Mouse (Mus musculus) intestine, postnatal 0 days (tissue): Measurements from ENCODE around the gene Btn2a2. TPM values are rescaled to one million over a fixed set of nuclear protein-coding genes. Genes with fewer than 3 reads are reported as not detected.

Experiments
- ATAC-seq: fragments of 200-750 bp; cut with Nextera tagmentation; 2 replicates; pipeline ENCODE4 v1.8.0; 2017; ENCODE audit warnings: mild to moderate bottlenecking, moderate TSS enrichment, moderate library complexity
- H3K27ac ChIP-seq: fragments of 300-500 bp; sonication (generic); 2 replicates; pipeline ENCODE4 v1.5.1; 2014; ENCODE audit warnings: mild to moderate bottlenecking, low read depth, low read length, moderate library complexity
- H3K27me3 ChIP-seq: fragments of 300-500 bp; sonication (generic); replicated peaks from 2 replicates; pipeline ENCODE4 v1.6.1; 2014; ENCODE audit warnings: low read length, mixed read lengths; ENCODE audit not compliant: control insufficient read depth, insufficient read depth
- H3K36me3 ChIP-seq: fragments of 300-500 bp; sonication (generic); 2 replicates; pipeline ENCODE4 v1.6.1; 2014; ENCODE audit warnings: mild to moderate bottlenecking, moderate library complexity; ENCODE audit not compliant: control insufficient read depth, insufficient read depth
- H3K4me1 ChIP-seq: fragments of 300-500 bp; sonication (generic); replicated peaks from 2 replicates; pipeline ENCODE4 v1.6.1; 2014; ENCODE audit warnings: antibody characterized with exemption, low read length, mixed read lengths; ENCODE audit not compliant: control insufficient read depth, insufficient read depth
- H3K4me2 ChIP-seq: fragments of 300-500 bp; sonication (generic); replicated peaks from 2 replicates; pipeline ENCODE4 v1.6.1; 2014; ENCODE audit warnings: low read depth, mild to moderate bottlenecking, moderate library complexity
- H3K4me3 ChIP-seq: fragments of 300-500 bp; sonication (generic); 2 replicates; pipeline ENCODE4 v1.5.1; 2014; ENCODE audit warnings: low read depth, low read length
- H3K9ac ChIP-seq: fragments of 300-500 bp; sonication (generic); 2 replicates; pipeline ENCODE4 v1.6.1; 2014; ENCODE audit warnings: mild to moderate bottlenecking, low read depth, low read length
- H3K9me3 ChIP-seq: fragments of 300-500 bp; sonication (generic); 2 replicates; pipeline ENCODE4 v1.6.1; 2016; ENCODE audit warnings: mixed run types; ENCODE audit not compliant: control insufficient read depth
- CTCF ChIP-seq: sonication (generic); IDR thresholded peaks from 2 replicates; pipeline ENCODE4 v1.5.1; 2016; ENCODE audit warnings: low read depth, mild to moderate bottlenecking, control low read depth, antibody characterized with exemption, moderate library complexity
- WGBS: fragments of 180-500 bp; shearing (Covaris S2); extraction: QIAGEN DNeasy Blood & Tissue Kit; methylation state at CpG from one replicate; pipeline ENCODE4 v1.1.7; 2014; 5-methylcytosine and 5-hydroxymethylcytosine counted together
- polyA plus RNA-seq: library from polyadenylated mRNA; unstranded; fragments of >200 nt; fragmentation: Nextera tagmentation; extraction: Ambion mirVana; gene quantifications from 2 replicates; pipeline ENCODE4 v1.2.1, GENCODE M21; 2015

Btn2a2 gene
- polyA plus RNA-seq, 1 experiment from 2014 or later, result not detected

DNA sequence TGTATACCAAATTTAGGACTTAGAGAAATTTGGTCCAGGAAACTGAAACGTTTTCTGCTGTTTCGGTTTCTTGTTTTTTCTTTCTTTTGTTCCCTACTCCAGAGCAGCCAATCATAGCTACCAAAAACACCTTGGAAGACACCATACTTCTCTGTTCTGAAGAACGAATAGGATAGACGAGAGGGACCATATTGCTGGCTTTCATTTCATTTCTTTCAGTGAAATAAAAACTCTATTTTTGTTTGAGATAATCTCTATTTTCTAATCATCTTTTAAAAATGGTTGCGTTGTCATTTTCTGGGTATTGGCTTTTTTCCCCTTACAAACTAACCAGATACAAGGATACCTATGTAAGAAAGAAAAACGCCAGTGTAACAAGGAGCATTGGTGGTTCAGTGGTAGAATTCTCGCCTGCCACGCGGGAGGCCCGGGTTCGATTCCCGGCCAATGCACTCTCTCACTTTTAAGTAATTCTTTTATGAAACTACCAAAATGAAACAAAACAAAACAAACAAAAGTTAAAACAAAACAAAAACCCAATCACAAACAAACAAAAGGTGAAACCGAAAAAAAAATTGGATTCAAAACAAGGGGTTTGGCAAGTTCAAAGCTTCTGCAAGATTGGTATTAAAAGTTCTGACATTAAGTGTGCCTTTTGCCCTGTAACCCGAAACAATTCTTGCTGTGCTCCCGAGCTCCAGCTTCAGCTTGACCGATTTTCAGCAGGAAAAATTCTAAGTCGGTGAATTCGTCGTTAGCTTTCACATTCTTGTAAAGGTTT lies 28.4 kb upstream of the Btn2a2 start:
- H3K9ac ChIP-seq, result 0 out of 2 replicates have a peak overlapping the region, but pooled peaks have one; percentile 2
- H3K27ac ChIP-seq, result peak overlapping the region; percentile 24; the same call in 1 of the 2 replicates
- no peaks in the 10 kb centered on the region for H3K4me1 ChIP-seq
- under 1% methylated on average over 19 of the region's 19 CpGs for WGBS
- H3K4me2 ChIP-seq, result peak overlapping the region; percentile 71
- no peak for TF ChIP-seq CTCF
- H3K9me3 ChIP-seq, result no peaks in the 10 kb centered on the region
- no peaks in the 10 kb centered on the region for H3K27me3 ChIP-seq
- peak overlapping the region; percentile 52 for H3K4me3 ChIP-seq
- no peaks in the 10 kb centered on the region for H3K36me3 ChIP-seq
- ATAC-seq, result peak; percentile 62

DNA sequence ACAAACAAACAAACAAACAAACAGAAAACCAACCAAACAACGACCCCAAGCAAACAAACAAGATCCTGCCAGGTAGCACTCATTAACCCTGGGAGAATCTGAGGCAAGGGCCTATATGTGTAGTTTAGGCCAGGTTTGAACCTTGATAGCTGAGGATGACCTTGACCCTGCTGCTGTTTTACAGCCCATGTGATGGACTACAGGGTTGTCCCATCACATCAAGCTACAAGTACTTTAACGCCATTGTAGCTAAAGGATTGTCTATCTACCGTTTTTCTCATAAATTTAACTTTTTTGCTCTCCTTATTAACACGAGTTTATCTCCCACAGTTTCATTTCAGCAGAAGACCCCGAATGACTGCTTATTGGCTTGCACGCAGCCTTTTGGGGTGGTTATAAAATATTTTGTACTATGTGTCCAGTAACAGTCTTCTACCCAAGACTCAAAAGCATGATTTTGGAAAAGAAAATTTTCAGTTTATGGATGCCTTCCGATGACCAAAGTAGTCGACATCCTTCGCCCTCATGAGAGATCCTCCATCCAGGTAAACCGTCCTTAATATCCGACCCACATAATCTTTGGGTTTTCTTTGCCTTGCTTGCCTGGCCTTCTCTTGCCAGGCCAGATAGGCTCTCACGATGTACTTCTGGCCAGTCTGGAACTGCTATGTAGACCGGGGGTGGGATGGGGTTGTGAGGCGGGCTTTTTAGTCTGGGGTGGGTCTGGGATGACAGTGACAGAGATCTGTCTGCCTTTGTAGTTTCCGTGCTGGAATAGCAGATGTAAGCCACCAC lies 27.4 kb upstream of the Btn2a2 start:
- WGBS, result 51% methylated on average over 15 of the region's 15 CpGs
- H3K4me1 ChIP-seq, result no peaks in the 10 kb centered on the region
- no peak overlapping the region for H3K27ac ChIP-seq
- TF ChIP-seq CTCF, result no peak
- H3K4me2 ChIP-seq, result peak overlapping the region; percentile 71
- no peak for ATAC-seq
- no peaks in the 10 kb centered on the region for H3K9me3 ChIP-seq
- H3K27me3 ChIP-seq, result no peaks in the 10 kb centered on the region
- peak overlapping the region; percentile 52; the same call in 1 of the 2 replicates for H3K4me3 ChIP-seq
- H3K9ac ChIP-seq, result no peak overlapping the region
- no peaks in the 10 kb centered on the region for H3K36me3 ChIP-seq

DNA sequence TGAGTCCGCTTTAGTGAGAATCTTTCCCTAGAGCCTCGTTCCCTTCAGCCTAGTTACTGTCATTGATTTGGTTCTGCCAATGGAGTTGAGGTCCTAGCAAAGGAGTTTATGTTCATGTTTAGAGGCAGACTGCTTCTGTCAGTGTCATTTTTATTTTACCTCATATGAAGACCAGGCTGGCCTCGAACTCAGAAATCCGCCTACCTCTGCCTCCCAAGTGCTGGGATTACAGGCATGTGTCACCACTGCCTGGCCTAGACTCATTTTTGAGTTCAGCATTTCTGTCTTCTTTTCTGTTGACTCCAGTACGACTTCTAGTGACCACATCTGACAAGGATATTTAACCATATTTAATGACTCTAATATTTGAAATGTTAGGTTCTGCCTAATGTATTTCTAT lies 26.6 kb upstream of the Btn2a2 start:
- no peak for ATAC-seq
- H3K27me3 ChIP-seq, result no peaks in the 10 kb centered on the region
- H3K4me2 ChIP-seq, result no peak overlapping the region
- no peak overlapping the region for H3K4me3 ChIP-seq
- no peak overlapping the region for H3K27ac ChIP-seq
- no peak for TF ChIP-seq CTCF
- H3K9ac ChIP-seq, result no peak overlapping the region
- H3K36me3 ChIP-seq, result no peaks in the 10 kb centered on the region
- no peaks in the 10 kb centered on the region for H3K4me1 ChIP-seq
- 77% methylated on average over 5 of the region's 5 CpGs for WGBS
- no peaks in the 10 kb centered on the region for H3K9me3 ChIP-seq

DNA sequence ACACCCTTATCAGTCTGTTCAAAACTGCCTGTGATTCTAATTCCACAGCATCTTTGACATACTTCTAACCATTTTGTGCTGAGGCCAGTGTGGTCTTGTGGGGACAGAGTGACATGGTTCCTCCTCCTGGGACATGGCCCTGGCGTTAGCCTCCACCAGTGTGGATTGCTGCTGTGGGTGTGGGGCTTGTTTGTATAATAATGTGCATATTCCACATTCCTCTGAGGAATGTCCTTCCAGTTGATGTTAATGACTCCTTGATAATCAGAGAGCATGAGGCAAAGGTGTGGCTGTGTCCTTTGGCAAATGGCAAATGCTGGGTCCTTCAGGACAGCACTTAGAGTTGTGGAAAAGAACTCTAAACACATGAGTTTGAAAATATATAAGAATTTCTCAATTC lies 24.9 kb upstream of the Btn2a2 start:
- Histone ChIP-seq H3K36me3 (no peaks in the 10 kb centered on the region), H3K9me3 (no peaks in the 10 kb centered on the region), H3K4me3 (no peak overlapping the region), H3K27ac (no peak overlapping the region), H3K27me3 (no peaks in the 10 kb centered on the region), H3K4me1 (no peaks in the 10 kb centered on the region), H3K9ac (no peak overlapping the region), H3K4me2 (no peak overlapping the region)
- 67% methylated on average over 1 of the region's 1 CpGs for WGBS
- TF ChIP-seq CTCF, result no peak
- no peak for ATAC-seq

DNA sequence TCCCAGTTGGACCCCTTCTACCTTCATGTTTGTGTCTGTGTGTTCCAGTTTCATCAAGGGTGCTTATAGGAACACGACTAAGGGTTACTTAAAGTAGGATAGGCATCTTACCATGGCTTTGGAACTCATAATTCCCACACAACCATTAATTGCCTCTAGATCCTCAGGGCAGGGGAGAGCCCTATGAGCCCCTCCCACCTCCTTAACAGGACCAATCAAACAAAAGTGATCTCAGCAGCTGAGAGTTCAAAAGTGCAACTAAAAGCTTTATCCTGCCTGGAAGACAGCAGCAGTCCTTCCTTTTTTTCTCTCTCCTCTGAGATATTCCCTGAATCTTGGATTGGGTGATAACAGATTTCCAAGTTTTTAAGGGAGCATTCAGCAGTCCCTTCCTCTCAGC lies 21.5 kb upstream of the Btn2a2 start:
- Histone ChIP-seq H3K9ac (no peak overlapping the region), H3K4me3 (no peak overlapping the region), H3K27me3 (no peaks in the 10 kb centered on the region), H3K4me2 (peak overlapping the region; percentile 32), H3K27ac (no peak overlapping the region), H3K36me3 (no peaks in the 10 kb centered on the region), H3K4me1 (0 out of 2 replicates have a peak, but pooled peaks cover 5% of the 10 kb centered on the region), H3K9me3 (no peaks in the 10 kb centered on the region)
- peak; percentile 61; the same call in 1 of the 2 replicates for ATAC-seq
- no peak for TF ChIP-seq CTCF
- WGBS, result 32% methylated on average over 1 of the region's 1 CpGs

DNA sequence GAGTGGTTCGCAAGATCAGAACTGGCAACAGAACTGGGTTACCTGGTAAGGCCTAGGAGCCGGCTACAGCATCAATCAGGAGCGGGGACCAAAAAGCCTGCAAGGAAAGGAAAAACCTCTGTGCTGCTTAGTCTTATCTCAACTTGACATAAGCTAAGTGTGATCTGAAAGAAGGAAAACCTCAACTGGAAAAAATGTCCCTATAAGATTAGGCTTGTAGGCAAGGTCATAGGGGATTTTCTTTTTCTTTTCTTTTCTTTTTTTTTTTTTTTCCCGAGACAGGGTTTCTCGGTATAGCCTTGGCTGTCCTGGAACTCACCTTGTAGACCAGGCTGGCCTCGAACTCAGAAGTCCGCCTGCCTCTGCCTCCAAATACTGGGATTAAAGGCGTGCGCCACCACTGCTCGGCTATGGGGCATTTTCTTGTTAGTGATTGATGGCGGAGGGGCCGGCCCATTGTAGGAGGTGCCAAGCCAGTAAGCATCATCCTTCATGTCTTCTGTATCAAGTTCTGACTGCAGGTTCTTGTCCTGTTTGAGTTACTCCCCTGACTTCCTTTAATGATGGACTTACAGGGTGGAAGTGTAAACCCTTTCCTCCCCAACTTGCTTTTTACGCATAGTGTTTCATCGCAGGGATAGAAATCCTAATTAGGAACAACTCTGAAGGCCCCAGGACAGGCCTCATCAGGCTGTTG lies 18.3 kb upstream of the Btn2a2 start:
- Histone ChIP-seq H3K4me2 (no peak overlapping the region), H3K9ac (no peak overlapping the region), H3K4me1 (0 out of 2 replicates have a peak, but pooled peaks cover 5% of the 10 kb centered on the region), H3K4me3 (no peak overlapping the region), H3K36me3 (no peaks in the 10 kb centered on the region), H3K27me3 (no peaks in the 10 kb centered on the region), H3K9me3 (no peaks in the 10 kb centered on the region), H3K27ac (no peak overlapping the region)
- no peak for ATAC-seq
- 46% methylated on average over 14 of the region's 14 CpGs for WGBS
- TF ChIP-seq CTCF, result no peak
